Mouse (Mus musculus): ENCODE measurements at regions not wholly inside any gene's neighbourhood (a gene's known extent, or its start where the extent isn't known, plus 50 kb on each side); places are given as distances from the start of the nearest gene placed in this dataset.
A peak's percentile ranks its signal among the peaks of the same experiment; 100 is the strongest.

DNA sequence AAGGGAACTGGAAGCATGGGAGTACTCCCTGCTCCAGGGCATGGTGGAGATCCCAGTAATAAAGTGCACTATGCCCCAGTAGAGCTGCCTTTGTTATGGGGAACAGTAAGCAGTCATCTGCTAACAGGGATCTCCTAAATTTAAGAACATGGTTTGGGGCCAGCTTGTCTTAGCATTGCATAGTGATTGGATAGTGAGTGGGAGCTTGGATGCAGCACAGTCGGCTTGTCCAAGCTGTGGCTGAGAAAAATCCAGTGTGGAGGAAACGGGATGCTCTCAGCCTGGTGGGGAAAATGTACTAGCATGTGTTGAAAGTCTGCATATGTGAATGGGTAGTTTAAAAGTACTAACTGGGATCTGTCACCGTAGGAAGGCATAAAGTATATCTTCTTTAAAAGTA lies 326.6 kb upstream of the Apob start:
- no peak for DNase-seq (ENCODE audit: low read depth, low spot score)

DNA sequence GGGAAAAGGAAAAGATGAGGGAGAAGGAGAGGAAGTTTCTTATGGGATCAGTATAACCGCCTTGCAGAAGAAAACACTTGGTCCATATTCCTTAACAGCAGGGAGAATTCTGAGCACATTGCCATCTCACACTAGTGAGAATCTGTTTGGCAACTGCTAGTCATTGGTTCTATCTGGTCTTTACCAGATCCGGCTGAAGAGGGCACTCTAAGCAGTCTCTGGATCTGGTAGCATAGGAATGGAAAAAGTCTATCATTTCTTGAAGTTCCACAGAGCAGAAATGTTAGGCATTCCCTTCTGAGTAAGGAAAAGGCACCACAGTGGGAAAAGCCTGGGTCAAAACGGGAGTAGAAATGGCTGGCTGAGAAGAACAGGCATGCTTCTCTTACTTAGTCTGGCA lies 315.4 kb upstream of the Apob start:
- peak; percentile 9 for DNase-seq (ENCODE audit: low read depth, low spot score)

DNA sequence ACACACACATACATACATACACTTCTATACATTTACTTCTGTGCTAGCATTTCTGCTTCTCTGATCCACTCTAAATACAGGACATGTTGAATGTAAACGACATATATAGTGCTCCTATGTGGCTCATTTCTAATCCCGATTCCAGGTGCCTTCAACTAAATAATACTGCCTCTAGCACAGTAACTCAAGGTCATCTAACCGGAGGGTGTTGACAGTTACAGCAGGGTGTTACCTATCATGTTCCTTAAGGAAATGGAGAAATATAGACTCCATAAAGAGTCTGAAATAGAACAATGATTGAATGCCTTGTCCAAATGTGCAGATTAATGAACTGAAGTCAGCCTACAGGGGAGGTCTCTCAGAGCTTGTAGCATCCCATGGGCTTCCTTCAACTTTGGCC lies 307.3 kb upstream of the Apob start:
- DNase-seq (ENCODE audit: low read depth, low spot score), result no peak

DNA sequence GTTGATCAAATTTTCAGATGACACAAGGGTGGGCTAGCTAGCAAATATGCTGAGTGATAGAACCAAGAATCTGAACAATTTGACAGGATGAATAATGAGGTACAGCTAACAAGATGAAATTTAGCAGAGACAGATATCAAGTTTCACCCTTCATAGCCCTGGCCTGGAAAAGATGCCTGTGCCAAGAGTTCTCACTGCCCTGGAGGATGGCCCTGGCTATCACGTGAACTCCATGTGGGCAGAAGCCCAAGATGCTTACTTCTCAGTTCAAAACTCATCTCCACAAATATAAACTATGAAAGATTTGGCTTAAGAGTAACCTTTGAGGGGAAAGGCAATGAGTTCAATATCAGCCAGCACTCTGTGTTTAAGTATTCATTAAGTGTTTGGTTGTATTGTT lies 306.9 kb upstream of the Apob start:
- no peak for DNase-seq (ENCODE audit: low read depth, low spot score)

DNA sequence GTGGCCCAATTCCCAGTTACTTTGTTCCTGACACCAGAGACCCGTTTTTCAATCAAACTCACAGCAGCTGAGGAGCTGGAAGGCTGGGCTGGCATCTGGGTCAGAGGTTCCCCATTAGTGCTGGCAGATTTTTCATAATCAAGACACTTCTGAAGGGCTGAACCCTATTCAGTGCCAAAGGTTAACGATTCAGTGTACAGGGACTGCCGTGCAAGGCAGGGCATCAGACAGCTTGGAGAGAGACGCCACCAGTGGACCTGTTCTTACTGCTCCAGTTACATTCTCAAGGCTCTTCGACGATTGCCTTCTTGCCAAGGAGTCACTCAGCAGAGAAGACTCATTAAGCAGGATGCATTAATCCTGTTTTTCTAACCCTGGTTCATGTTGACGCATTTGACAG lies 285.5 kb upstream of the Apob start:
- no peak for DNase-seq (ENCODE audit: low read depth, low spot score)

DNA sequence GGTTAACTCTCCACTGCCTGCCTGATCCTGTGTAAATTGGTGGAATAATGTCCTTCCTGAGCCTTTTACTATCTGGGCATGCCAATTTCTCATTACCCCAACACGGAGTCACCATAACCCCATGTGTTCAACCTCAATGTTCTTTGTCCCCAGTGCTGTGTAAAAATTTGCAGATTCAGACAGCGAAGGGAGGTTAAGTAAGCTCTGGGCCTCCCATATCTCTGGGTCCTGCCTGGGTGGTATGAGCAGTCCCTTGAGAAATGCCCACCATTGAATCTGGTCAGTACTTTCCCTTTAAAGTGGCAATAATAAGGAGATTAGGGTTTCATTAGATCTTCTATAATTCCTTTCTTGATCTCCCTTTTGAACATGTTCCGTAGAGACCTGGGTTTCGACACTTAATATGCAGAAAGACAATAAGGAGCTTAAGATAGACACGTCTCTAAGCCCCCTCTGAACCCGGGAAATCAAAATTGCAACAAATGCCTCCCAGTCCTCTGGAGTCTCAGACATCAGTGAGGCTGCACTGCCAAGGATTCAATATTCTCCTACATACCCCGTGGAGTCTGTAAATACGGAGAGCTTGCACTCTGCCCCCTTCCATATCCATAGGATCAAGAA lies 279.0 kb upstream of the Apob start:
- no peak for DNase-seq (ENCODE audit: low read depth, low spot score)

DNA sequence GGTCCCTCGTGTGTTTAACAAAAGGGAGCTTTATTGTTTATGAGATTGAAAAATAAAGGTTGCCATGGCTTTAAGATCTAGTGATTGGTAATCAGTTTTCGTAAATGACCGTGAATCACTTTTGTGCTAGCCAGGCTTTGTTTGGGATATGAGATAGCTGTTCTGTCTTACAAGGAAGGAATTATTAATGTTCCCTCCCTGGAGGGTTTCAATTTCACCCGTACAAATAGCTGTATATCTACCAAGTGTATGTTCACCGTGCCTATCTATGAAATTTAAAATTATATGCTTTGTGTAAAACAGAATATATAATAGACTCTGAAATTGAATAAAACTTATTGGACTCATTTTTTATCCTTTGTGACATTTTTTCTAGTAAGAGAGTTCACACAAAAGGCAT lies 268.3 kb upstream of the Apob start:
- DNase-seq (ENCODE audit: low read depth, low spot score), result no peak

DNA sequence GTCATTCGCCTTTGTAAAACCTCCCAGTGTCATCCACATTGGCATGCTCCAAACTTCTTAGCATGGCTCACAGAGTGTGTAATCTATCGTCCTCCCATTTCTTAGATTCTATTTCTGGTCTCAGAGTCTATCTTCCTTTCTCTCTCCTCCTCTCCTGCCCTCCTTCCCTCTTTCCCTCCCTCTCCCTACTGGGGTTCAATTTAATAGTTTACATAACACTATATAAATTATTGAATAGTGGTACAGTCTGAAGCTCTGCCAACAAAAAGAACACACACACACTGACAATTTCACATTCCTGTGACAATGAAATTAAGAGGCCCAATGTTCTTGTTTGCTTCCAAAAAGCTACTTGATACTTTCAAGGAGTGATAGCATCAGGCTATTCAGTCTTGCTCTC lies 267.6 kb upstream of the Apob start:
- no peak for DNase-seq (ENCODE audit: low read depth, low spot score)

DNA sequence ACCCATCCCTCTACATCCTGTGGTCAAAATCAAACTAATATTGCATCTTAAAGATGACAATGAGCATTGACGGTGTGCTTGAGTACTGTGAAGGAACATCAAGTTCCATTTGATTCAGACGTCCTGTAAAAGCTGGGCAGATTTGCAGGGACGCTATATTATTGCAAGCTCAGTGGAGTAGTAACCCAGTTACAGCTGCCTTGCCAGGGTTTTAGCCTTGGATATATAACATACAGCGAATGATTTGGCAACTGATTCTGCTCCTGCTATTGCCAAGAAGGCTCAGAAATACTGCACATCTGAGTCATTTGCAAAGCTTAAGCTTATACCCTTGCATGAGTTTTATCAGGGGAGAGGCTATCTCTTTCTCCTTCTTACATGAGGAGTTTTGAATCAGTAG lies 262.4 kb upstream of the Apob start:
- DNase-seq (ENCODE audit: low read depth, low spot score), result no peak

DNA sequence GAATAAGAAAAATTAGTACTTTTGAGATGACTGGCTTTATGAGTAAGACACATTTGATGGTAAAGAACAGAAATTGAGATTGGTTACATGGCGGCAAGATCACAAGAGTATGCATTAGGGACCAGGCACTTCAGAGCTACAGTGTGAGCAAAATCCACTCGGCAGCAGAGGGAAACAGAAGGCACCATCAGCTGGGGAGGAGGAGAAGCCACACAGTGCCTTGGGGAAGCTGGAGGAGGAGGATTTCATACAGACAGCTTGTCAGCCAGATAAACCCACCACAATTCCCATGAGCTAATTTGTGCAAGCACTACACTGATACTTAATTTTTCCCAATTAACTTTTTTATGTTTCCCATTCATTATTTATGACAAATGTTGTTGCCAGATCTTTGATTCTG lies 258.9 kb upstream of the Apob start:
- DNase-seq (ENCODE audit: low read depth, low spot score), result no peak

DNA sequence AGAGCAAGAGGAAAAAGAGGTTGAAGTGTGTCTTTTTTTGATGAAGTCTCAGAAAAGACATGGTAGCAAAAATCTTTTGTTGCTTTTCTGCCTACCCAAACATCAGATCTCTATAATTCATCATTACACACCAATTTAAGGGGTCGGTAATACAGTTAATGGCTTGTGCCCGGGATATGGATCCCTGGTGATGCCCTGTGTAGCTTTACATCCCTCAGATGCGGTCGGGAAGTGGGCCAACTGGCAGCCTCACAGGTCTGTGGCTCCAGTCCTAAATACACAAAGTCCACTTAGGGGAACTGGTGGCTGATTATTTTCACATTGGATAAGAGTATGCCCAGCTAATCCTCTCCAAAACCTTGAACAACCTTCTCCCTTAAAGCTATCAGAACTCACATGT lies 258.4 kb upstream of the Apob start:
- DNase-seq (ENCODE audit: low read depth, low spot score), result no peak

DNA sequence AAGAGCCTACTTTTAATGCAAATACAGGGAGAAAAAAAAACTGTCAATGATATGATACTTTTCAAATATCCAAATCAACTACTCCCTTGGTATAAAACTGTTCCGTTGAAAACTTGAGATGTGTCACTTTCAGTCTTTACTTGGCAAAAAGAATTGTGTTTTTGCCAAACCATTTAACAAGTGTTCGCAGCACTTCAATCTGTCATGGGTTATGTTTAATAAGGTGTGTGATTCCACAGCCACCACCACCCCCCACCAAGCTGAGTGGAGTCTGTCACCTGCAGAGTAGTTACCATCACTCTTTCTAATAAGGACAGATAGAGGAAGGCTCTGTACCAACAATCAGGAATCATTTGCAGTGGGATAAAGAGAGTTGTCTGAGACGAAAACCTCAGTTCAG lies 252.5 kb upstream of the Apob start:
- DNase-seq (ENCODE audit: low read depth, low spot score), result no peak

DNA sequence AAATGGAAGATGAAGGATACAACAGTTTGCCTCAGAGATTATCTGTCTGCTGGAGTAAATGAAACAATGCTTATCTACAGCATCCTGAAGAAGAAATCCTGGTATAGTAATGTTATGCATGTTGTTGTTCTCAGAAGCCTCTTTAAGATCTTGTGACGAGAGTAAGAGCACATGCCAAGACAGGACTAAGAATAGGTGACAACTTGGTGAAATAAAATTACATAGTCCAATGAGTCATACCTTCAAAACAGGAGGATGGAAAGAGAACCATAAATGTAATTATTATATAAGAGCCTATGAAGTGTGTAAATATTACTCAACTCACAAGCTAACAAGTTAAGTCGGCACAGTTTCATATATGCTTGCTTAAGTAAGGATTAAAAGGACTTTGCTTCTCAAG lies 239.4 kb upstream of the Apob start:
- DNase-seq (ENCODE audit: low read depth, low spot score), result no peak

DNA sequence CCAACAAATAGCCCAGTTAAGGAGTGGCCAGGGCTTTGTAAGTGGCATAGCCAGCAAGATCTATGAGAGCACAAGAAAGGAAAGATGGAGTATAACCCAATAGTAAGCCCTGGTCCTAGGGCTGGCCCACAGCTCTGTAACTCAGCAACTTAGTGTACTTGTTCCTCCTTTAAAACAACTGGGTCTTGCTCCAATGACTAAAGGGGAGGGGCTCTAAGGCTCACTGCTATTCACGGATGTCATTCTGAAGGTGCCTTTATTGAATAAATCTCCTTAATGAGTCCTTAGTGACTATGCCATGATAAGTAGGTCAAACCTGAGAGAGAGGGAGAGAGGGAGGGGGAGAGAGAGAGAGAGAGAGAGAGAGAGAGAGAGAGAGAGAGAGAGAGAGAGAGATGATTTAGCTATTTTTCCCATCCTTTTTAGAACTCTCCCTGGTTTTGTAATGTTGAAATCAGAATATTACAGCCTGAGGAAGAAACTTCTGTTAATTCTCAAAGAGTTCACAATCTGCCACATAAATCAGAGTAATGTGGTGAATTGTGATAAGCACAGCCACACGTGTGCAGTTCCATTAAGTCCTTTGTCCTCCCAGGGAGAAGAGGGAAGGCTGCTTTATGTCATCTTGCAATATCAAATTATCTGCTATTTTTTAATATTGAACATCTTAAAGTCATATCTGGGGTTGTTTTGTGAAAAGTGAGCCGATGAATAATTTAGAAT lies 238.7 kb upstream of the Apob start:
- DNase-seq (ENCODE audit: low read depth, low spot score), result peak; percentile 61

DNA sequence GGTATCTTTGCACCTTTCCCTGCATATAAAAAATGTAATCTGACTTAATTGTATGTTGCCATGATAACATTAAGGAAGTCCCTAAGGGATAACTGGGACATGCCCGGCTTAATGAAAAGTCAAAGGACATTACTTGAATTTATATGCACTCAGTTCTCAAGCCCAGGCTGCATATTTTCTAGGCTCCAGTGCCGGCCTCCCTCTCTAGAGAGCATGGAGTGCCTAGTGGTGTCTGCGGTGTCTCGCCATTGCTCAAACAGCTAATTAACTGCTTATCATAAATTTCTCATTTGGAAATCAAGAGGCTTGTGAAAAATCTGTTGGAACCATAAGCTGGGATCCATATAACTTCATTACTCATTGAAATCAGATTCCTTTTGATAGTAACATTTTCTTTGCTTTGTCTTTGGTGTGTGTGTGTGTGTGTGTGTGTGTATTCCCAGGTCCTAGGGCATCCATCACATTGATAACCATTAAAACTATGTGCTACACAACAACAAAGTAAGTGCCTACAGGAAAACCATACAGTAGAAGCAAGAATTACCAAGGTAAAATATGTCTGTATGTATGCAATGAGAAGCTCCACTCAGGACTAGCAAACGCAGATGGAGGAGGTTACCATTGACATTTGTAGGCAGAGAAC lies 238.0 kb upstream of the Apob start:
- DNase-seq (ENCODE audit: low read depth, low spot score), result no peak

DNA sequence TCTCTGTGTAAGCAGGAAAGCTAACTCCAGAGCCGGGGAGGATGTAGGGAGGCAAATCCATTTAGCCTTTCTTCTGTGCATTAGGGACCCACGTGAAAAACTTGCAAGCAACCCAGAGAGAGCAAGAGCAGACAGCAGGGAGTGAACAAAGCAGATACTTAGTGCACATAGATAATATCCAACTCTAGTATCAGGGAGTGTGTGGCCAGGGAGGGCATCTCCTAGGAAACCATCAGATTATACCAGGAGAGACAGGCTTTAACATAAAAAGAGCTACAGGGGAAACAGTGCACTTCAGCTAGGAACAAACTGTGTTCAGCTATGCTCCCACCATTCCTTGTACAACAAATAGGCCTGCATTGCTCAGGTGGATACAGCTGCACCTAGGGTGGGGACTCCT lies 230.7 kb upstream of the Apob start:
- no peak for DNase-seq (ENCODE audit: low read depth, low spot score)

DNA sequence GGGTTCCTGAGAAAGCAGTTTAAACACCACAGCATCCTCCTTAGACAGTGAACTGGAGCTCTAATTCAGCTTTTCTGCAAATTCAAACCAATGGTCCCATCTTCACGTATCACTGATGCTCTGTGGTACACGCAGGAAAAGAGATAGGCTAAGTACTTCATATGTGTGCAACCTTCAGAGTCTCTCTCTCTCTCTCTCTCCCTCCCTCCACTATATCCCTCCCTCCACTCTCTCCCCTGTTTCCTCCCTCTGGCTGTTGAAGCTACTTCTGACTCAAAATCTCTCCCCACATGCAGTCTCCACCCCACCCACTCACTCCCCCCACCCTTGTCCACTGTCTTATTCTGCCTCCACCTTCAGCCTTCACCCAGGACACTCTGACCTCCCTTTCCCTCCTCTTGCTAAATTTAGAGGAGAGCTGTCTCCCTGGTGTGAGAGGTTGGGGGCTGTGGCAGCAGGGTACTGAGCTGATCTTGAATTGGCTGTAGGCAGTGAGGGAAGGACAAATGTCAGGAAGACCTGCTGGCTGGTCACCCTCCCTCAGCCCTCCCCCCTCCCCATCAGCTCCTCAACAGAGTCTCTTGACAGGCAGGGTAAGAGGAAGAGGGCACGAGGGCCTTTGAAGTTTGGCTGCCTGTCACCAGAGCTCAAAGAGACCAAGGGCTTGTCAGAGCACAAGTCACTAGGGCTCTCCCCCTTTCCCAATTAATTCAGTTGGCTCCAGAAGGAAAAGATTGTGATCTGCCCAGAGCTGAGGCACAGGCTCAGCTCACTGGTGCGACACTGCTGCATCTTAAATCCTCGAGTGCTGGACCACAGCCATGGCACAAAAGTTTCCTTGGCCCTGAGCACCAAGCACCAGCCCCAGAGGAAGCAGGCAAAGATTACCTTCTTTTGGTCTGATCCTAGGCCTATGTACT lies 227.9 kb upstream of the Apob start:
- no peak for DNase-seq (ENCODE audit: low read depth, low spot score)

DNA sequence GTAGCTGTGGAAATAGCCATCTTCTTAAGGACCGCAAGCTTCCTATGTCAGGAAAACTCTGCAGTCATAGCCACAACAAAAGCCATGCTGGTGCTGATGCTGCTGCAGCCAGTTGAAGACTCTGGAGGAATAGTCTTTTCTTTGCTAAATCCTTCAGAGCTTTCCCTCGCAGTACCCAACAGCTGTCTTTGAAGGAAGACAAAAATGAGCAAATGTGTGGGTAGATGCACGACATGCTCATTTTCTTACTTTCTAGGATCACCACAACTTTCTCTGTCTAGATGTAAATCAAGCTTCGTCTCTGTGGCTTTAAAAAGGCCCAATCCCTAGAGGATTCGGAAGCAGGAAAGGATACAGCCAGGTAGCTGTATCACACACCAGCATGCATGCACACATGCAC lies 222.6 kb upstream of the Apob start:
- DNase-seq (ENCODE audit: low read depth, low spot score), result no peak

DNA sequence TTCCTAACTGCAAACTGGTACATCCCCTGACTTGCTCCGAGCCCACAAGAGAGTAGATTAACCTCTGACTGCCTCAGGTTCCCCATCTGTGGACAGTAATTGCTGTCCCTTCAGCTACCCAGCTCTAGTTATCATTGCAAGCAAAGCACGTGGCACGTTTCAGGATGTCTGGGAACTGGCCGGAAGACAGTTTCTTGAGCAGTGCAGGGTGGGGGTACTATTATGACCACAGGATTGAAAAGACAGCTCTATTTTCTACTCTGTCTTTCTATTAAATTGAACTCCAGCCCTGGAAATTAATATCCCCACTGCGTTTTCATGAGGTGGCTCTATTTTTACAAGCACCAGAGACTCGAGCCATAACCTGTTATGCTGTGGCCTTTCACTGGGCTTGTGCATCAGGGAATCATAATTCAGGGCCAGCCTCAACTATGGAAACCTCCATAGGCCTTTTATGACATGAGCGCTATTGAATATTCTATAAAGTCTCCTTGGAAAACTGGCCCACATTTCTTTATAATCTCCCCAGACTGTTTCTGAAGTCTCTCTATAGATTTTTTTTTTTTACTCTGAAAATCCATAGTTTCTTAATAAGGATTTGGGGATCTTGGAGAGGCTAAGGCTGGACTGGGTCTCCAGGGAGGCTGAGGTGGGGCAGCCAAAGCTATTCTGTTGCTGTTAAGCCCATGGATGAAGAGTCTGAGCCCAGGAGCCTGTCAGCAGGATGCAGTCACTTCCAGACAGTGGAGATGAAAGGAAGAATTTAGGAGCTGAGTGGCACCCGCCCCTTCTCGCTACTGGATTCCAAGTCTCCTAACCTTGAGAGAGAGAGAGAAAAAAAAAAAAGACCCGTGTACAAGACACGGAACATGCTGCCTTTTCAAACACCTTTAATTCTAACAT lies 212.4 kb upstream of the Apob start:
- DNase-seq (ENCODE audit: low read depth, low spot score), result no peak

DNA sequence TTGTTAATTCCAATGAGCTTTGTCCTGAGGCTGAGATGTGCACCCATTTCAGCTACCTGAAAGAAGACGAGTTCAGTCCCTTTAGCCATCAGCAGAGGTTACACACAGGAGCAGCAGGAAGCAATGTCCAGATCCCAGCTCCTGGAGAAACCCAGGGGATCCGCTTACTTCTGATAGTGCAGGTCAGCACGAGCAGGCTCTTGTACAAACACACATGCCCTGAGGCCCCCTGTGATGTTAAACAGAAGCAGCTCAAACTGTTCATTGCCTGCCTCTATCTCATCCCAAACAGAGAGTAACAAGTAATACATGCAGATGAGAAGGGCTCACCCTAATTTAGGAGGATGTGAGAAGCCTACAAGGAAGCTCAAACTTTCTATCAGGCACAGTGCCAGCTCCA lies 203.3 kb upstream of the Apob start:
- DNase-seq (ENCODE audit: low read depth, low spot score), result no peak

DNA sequence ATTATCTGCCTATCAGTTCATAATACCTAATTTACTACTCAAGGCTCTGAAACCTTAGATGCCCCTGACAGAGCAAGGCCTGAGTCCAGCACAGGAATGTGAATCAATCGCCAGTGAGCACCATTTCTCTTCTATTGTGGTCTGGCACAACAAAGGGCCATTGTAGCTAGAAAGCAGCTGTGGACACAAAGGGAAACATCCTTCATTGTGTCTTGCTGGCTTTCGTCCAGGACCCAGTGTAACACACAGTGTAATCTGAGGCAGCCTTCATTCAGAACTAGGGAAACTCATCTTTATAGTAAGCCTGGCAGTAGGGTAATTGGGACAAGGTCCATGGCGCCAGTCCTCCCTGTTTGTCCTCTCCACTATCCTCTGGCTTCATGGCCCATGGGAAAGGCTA lies 201.1 kb upstream of the Apob start:
- no peak for DNase-seq (ENCODE audit: low read depth, low spot score)
